Comparison of ENCODE assay signal across 8 mouse cellular contexts in the genomic region with DNA sequence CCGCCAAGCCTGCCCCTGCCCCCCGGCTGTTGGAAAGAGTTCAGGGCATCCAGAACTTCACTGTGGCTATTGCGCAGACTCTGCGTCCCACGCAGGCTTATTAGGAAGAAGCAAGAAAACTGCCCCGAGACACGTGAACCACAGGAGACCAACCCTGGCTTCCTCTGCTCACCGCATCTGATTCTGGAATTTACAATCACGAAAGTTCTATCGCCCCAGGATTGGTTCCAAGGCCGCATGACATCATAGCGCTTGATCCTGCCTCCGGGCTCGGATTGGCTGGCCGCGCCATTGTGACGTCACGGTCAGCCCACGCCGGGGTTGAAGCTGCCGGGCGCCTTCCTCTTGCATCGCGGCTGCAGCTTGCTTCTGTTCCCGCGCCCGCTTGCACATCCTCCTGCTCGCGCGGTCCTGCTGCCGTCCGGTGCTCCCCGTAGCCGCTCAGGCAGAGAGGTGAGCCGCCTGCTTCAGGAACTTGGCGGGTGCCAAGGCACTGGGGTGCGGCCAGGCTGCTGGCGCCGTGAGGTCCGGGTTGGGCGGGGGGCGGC. TPM values are rescaled to one million over a fixed set of nuclear protein-coding genes. Genes with fewer than 3 reads are reported as not detected.
DNase-seq lines count a peak whose midpoint lies in the region; ATAC-seq and TF ChIP-seq lines count a peak whose summit lies in the region.

A gene (plus strand): TSS at position 291 of the 548 bp plus-strand sequence.

- under 1% methylated on average over 42 of the region's 42 CpGs for WGBS in forebrain, embryonic 16.5 days
- under 1% methylated on average over 42 of the region's 42 CpGs for WGBS in lung, embryonic 14.5 days
- WGBS in olfactory bulb, adult 2 months, result under 1% methylated on average over 42 of the region's 42 CpGs
- under 1% methylated on average over 42 of the region's 42 CpGs for WGBS in thymus, adult 2 months

- peak; percentile 98 for ATAC-seq in G1E (ENCODE audit: extremely low read depth, insufficient number of reproducible peaks, low FRiP score, poor library complexity, severe bottlenecking)
- ATAC-seq in forebrain, embryonic 16.5 days, result peak; percentile 97
- ATAC-seq in lung, embryonic 14.5 days (ENCODE audit: insufficient read depth), result peak; percentile 94

- no peaks in the 10 kb centered on the region for H3K27me3 ChIP-seq in G1E (ENCODE audit: insufficient read depth, low read length)
- H3K27me3 ChIP-seq in forebrain, embryonic 16.5 days (replicated peaks; ENCODE audit: control insufficient read depth, insufficient read depth, low read length), result no peaks in the 10 kb centered on the region
- no peaks in the 10 kb centered on the region for H3K27me3 ChIP-seq in lung, embryonic 14.5 days (ENCODE audit: insufficient read depth, low read length)
- H3K27me3 ChIP-seq in thymus, adult 2 months (ENCODE audit: control insufficient read depth, insufficient read depth, low read length), result no peaks in the 10 kb centered on the region

- H3K36me3 ChIP-seq in G1E (replicated peaks), result peaks cover 36% of the 10 kb centered on the region
- no peaks in the 10 kb centered on the region for H3K36me3 ChIP-seq in forebrain, embryonic 16.5 days (ENCODE audit: control insufficient read depth, insufficient read depth)
- H3K36me3 ChIP-seq in lung, embryonic 14.5 days (ENCODE audit: insufficient read depth), result no peaks in the 10 kb centered on the region
- H3K36me3 ChIP-seq in thymus, adult 2 months (ENCODE audit: control insufficient read depth, insufficient read depth, low read length), result no peaks in the 10 kb centered on the region

- no peak for TF ChIP-seq CTCF in G1E (IDR thresholded peaks at IDR 0.05; ENCODE audit: low read depth, low read length)
- no peak; the same call in 1 of the 2 replicates for TF ChIP-seq CTCF in layer of hippocampus, adult 2 months (conservative IDR thresholded peaks at IDR 0.05)
- no peak for TF ChIP-seq CTCF in lung, embryonic 14.5 days (IDR thresholded peaks at IDR 0.05; ENCODE audit: low read depth)
- no peak for TF ChIP-seq CTCF in olfactory bulb, adult 2 months (IDR thresholded peaks at IDR 0.05; ENCODE audit: insufficient read depth, low read depth, low read length)
- 0 out of 2 replicates have a peak, but pooled peaks have one; percentile 25 for TF ChIP-seq CTCF in thymus, adult 2 months (IDR thresholded peaks at IDR 0.05; ENCODE audit: borderline replicate concordance, control insufficient read depth, extremely low read depth, insufficient read depth, low read length, poor library complexity)

- intact Hi-C loops in heart, postnatal 36 days (cut with DNase I), result loop anchor here (10.0 kb wide), 1 partner anchor 258 kb away; no protein-coding TSS in a partner anchor

- peak within 1 kb of the TSS; percentile 93 for H3K27ac ChIP-seq in forebrain, embryonic 16.5 days (ENCODE audit: low read length)
- peak within 1 kb of the TSS; percentile 95 for H3K27ac ChIP-seq in layer of hippocampus, adult 2 months
- H3K27ac ChIP-seq in lung, embryonic 14.5 days (ENCODE audit: low read depth), result peak within 1 kb of the TSS; percentile 90
- H3K27ac ChIP-seq in olfactory bulb, adult 2 months (ENCODE audit: insufficient read depth, low read depth, low read length), result peak within 1 kb of the TSS; percentile 53
- H3K27ac ChIP-seq in thymus, adult 2 months (ENCODE audit: control insufficient read depth, insufficient read depth, low read length), result peak within 1 kb of the TSS; percentile 88

- H3K9ac ChIP-seq in forebrain, embryonic 16.5 days (replicated peaks; ENCODE audit: low read depth, low read length), result peak within 1 kb of the TSS; percentile 79
- H3K9ac ChIP-seq in lung, embryonic 14.5 days, result peak within 1 kb of the TSS; percentile 73

- TF ChIP-seq POLR2A in olfactory bulb, adult 2 months (IDR thresholded peaks at IDR 0.05; ENCODE audit: insufficient read depth, low read depth, low read length), result peak; percentile 66; the same call in 1 of the 2 replicates
- TF ChIP-seq POLR2A in thymus, adult 2 months (IDR thresholded peaks at IDR 0.05; ENCODE audit: control insufficient read depth, extremely low read depth, insufficient read depth, low read length, poor library complexity), result peak; percentile 89

- peak within 1 kb of the TSS; percentile 87 for H3K4me2 ChIP-seq in forebrain, embryonic 16.5 days (ENCODE audit: low read length)
- H3K4me2 ChIP-seq in lung, embryonic 14.5 days, result peak within 1 kb of the TSS; percentile 83

- peaks cover 65% of the 10 kb centered on the region for H3K4me1 ChIP-seq in G1E (ENCODE audit: insufficient read depth, low read depth, low read length)
- H3K4me1 ChIP-seq in forebrain, embryonic 16.5 days (replicated peaks; ENCODE audit: control insufficient read depth, insufficient read depth, low read length), result peaks cover 21% of the 10 kb centered on the region
- H3K4me1 ChIP-seq in lung, embryonic 14.5 days (ENCODE audit: insufficient read depth), result no peaks in the 10 kb centered on the region
- 0 out of 2 replicates have a peak, but pooled peaks cover 2% of the 10 kb centered on the region for H3K4me1 ChIP-seq in olfactory bulb, adult 2 months (ENCODE audit: control insufficient read depth, insufficient read depth, low read length)
- peaks cover 25% of the 10 kb centered on the region for H3K4me1 ChIP-seq in thymus, adult 2 months (replicated peaks; ENCODE audit: control insufficient read depth, insufficient read depth, low read length)

- H3K9me3 ChIP-seq in G1E (replicated peaks), result no peaks in the 10 kb centered on the region
- H3K9me3 ChIP-seq in forebrain, embryonic 16.5 days (ENCODE audit: control insufficient read depth, low read length), result no peaks in the 10 kb centered on the region
- no peaks in the 10 kb centered on the region for H3K9me3 ChIP-seq in lung, embryonic 14.5 days (ENCODE audit: low read depth, low read length)

- peak; percentile 94 for DNase-seq in G1E (ENCODE audit: low spot score)
- peak; percentile 97 to 98 for DNase-seq in cerebellum, adult 18-20 months
- DNase-seq in heart, postnatal 36 days, result peak; percentile 98
- peak; percentile 97 to 98 for DNase-seq in layer of hippocampus, adult 2 months (ENCODE audit: low spot score in 2 of 2)
- DNase-seq in lung, embryonic 14.5 days, result peak; percentile 99
- DNase-seq in thymus, adult 2 months, result peak; percentile 96

- H3K4me3 ChIP-seq in G1E (ENCODE audit: low read depth, low read length), result peak within 1 kb of the TSS; percentile 98
- peak within 1 kb of the TSS; percentile 71 for H3K4me3 ChIP-seq in forebrain, embryonic 16.5 days (replicated peaks; ENCODE audit: low read length)
- peak within 1 kb of the TSS; percentile 83 for H3K4me3 ChIP-seq in layer of hippocampus, adult 2 months
- peak within 1 kb of the TSS; percentile 90 for H3K4me3 ChIP-seq in lung, embryonic 14.5 days (ENCODE audit: low read depth, low read length)
- peak within 1 kb of the TSS; percentile 70 for H3K4me3 ChIP-seq in olfactory bulb, adult 2 months (ENCODE audit: insufficient read depth, low read depth, low read length)
- H3K4me3 ChIP-seq in thymus, adult 2 months (ENCODE audit: control insufficient read depth, insufficient read depth, low read length), result peak within 1 kb of the TSS; percentile 92

RNA-seq across cellular contexts. Expression of the gene that starts here (rescaled TPM):
- total RNA-seq in G1E (2014; fragmentation: Nextera tagmentation) (80.4 and 81.5 TPM in 2 replicates), G1E (2017) (94.5 and 99.9 TPM in 2 replicates)
- polyA plus RNA-seq in G1E (2012), result 6.3 and 11.7 TPM in 2 replicates
- 70.7 and 78.9 TPM in 2 replicates for polyA plus RNA-seq in forebrain, embryonic 16.5 days (2015; fragmentation: Nextera tagmentation; extraction: Ambion mirVana)
- total RNA-seq in heart, postnatal 36 days (2021), result 10 to 100 TPM; 28.8 to 35.2 TPM
- 10 to 100 TPM; 60.4 to 67.3 TPM for total RNA-seq in layer of hippocampus, adult 2 months (2021)
- 76.7 and 87.7 TPM in 2 replicates for polyA plus RNA-seq in lung, embryonic 14.5 days (2014; fragmentation: Nextera tagmentation; extraction: Ambion mirVana)
- polyA plus RNA-seq in olfactory bulb, adult 2 months (2012; ENCODE audit: insufficient read depth, insufficient read length, low replicate concordance, missing spikeins), result 644 TPM in 1 of 2 replicates, not detected in the other
- polyA plus RNA-seq in thymus, adult 2 months (2012; rRNA removed), result 74.0 and 79.6 TPM in 2 replicates

Comparison
In these comparisons a context has a peak if more than half of its experiments do, and no peak if none do; other contexts are left out.
1. Peak in every context shown above with its lines: DNase-seq, ATAC-seq, H3K4me3 ChIP-seq and H3K27ac ChIP-seq.